Mouse (Mus musculus) heart, adult 2 months (tissue): ENCODE data around the gene Thap8.

Source experiments
- CTCF ChIP-seq: fragments of 200-600 bp; IDR thresholded peaks from 2 replicates; pipeline ENCODE4 v1.8.1; 2022; ENCODE audit warnings: antibody characterized with exemption, mild to moderate bottlenecking, moderate library complexity
- EP300 ChIP-seq: fragments of 200-500 bp; IDR thresholded peaks from 2 replicates; pipeline ENCODE4 v1.6.1; 2011; ENCODE audit warnings: low read depth, low read length, control low read depth; ENCODE audit not compliant: insufficient read depth

DNA sequence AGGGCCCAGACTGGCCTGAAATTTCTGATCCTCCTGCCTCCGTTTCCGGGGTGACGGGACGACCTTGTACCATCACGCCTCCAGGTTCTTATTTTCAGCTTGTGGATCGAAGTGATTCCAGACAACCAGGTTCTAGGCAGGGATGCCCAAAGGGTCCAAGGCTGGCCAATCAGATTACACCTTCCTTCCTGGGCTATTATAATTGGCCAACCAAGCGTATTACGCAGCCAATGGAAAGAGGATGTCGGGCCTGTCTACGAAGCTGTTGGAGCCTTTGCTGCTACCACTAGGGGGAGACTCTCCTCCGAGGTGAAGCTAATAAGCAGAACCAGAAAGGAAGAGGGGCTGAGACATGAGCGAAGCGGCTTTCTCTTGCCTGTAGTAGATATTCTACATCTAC is 52.0 kb downstream of the Thap8 start:
- TF ChIP-seq CTCF (peak; percentile 89), EP300 (no peak)
